Mouse (Mus musculus): ENCODE measurements at regions not wholly inside any gene's neighbourhood (a gene's known extent, or its start where the extent isn't known, plus 50 kb on each side); places are given as distances from the start of the nearest gene placed in this dataset.

GRCm38 (mm10) chr15:25305801-25306200 lies 107.8 kb downstream of the Basp1 start:
- H3K27me3 ChIP-seq (ENCODE audit: low read depth, poor library complexity, severe bottlenecking): no peaks in the 10 kb centered on the region
- H3K27ac ChIP-seq (replicated peaks): no peak overlapping the region
- no peak for DNase-seq (ENCODE audit: low spot score)
- H3K9me3 ChIP-seq (replicated peaks): no peaks in the 10 kb centered on the region
- WGBS: 55% methylated on average over 1 of the region's 1 CpGs
- no peak overlapping the region for H3K4me3 ChIP-seq
- H3K36me3 ChIP-seq: no peaks in the 10 kb centered on the region
- H3K4me1 ChIP-seq: no peaks in the 10 kb centered on the region

GRCm38 (mm10) chr15:25303379-25303778 lies 110.2 kb downstream of the Basp1 start:
- no peak overlapping the region for H3K27ac ChIP-seq (replicated peaks)
- no peaks in the 10 kb centered on the region for H3K27me3 ChIP-seq (ENCODE audit: low read depth, poor library complexity, severe bottlenecking)
- H3K4me1 ChIP-seq: no peaks in the 10 kb centered on the region
- H3K4me3 ChIP-seq: no peak overlapping the region
- no peaks in the 10 kb centered on the region for H3K36me3 ChIP-seq
- H3K9me3 ChIP-seq (replicated peaks): no peaks in the 10 kb centered on the region
- no peak for DNase-seq (ENCODE audit: low spot score)
- WGBS: 79% methylated on average over 3 of the region's 3 CpGs

- WGBS: 79% methylated on average over 8 of the region's 8 CpGs
- no peak for DNase-seq (ENCODE audit: low spot score)
- Histone ChIP-seq H3K27me3 (ENCODE audit: low read depth, poor library complexity, severe bottlenecking) (no peaks in the 10 kb centered on the region), H3K27ac (replicated peaks) (no peak overlapping the region), H3K9me3 (replicated peaks) (no peaks in the 10 kb centered on the region), H3K36me3 (no peaks in the 10 kb centered on the region), H3K4me1 (no peaks in the 10 kb centered on the region), H3K4me3 (no peak overlapping the region)
Observed at GRCm38 (mm10) chr15:25302671-25303294, 110.8 kb downstream of the Basp1 start.

- H3K4me3 ChIP-seq: no peak overlapping the region
- WGBS: 75% methylated on average over 3 of the region's 3 CpGs
- H3K36me3 ChIP-seq: no peaks in the 10 kb centered on the region
- H3K9me3 ChIP-seq (replicated peaks): no peaks in the 10 kb centered on the region
- no peaks in the 10 kb centered on the region for H3K27me3 ChIP-seq (ENCODE audit: low read depth, poor library complexity, severe bottlenecking)
- no peak for DNase-seq (ENCODE audit: low spot score)
- no peaks in the 10 kb centered on the region for H3K4me1 ChIP-seq
- no peak overlapping the region for H3K27ac ChIP-seq (replicated peaks)
Observed at GRCm38 (mm10) chr15:25301810-25302209, 111.8 kb downstream of the Basp1 start.

- Histone ChIP-seq H3K4me3 (no peak overlapping the region), H3K27ac (replicated peaks) (no peak overlapping the region), H3K4me1 (no peaks in the 10 kb centered on the region), H3K9me3 (replicated peaks) (no peaks in the 10 kb centered on the region), H3K36me3 (no peaks in the 10 kb centered on the region), H3K27me3 (ENCODE audit: low read depth, poor library complexity, severe bottlenecking) (no peaks in the 10 kb centered on the region)
- WGBS: 80% methylated on average over 5 of the region's 5 CpGs
- no peak for DNase-seq (ENCODE audit: low spot score)
Observed at GRCm38 (mm10) chr15:25297278-25297677, 116.3 kb downstream of the Basp1 start.

GRCm38 (mm10) chr15:25296714-25297113 lies 116.8 kb downstream of the Basp1 start:
- Histone ChIP-seq H3K4me3 (no peak overlapping the region), H3K9me3 (replicated peaks) (no peaks in the 10 kb centered on the region), H3K27ac (replicated peaks) (no peak overlapping the region), H3K27me3 (ENCODE audit: low read depth, poor library complexity, severe bottlenecking) (no peaks in the 10 kb centered on the region), H3K36me3 (no peaks in the 10 kb centered on the region), H3K4me1 (no peaks in the 10 kb centered on the region)
- 90% methylated on average over 11 of the region's 11 CpGs for WGBS
- DNase-seq (ENCODE audit: low spot score): no peak

GRCm38 (mm10) chr15:25295753-25296152 lies 117.8 kb downstream of the Basp1 start:
- Histone ChIP-seq H3K4me3 (no peak overlapping the region), H3K4me1 (0 out of 2 replicates have a peak, but pooled peaks cover 3% of the 10 kb centered on the region), H3K36me3 (no peaks in the 10 kb centered on the region), H3K27me3 (ENCODE audit: low read depth, poor library complexity, severe bottlenecking) (no peaks in the 10 kb centered on the region), H3K9me3 (replicated peaks) (no peaks in the 10 kb centered on the region), H3K27ac (replicated peaks) (no peak overlapping the region)
- DNase-seq (ENCODE audit: low spot score): no peak
- 92% methylated on average over 6 of the region's 6 CpGs for WGBS

- H3K27ac ChIP-seq (replicated peaks): no peak overlapping the region
- no peak for DNase-seq (ENCODE audit: low spot score)
- H3K4me1 ChIP-seq: 0 out of 2 replicates have a peak, but pooled peaks cover 3% of the 10 kb centered on the region
Observed at GRCm38 (mm10) chr15:25291231-25291691, 122.3 kb downstream of the Basp1 start.

GRCm38 (mm10) chr15:25287850-25288249 lies 125.7 kb downstream of the Basp1 start:
- H3K27ac ChIP-seq (replicated peaks): no peak overlapping the region
- no peaks in the 10 kb centered on the region for H3K36me3 ChIP-seq
- WGBS: 78% methylated on average over 3 of the region's 3 CpGs
- no peaks in the 10 kb centered on the region for H3K9me3 ChIP-seq (replicated peaks)
- 0 out of 2 replicates have a peak, but pooled peaks cover 3% of the 10 kb centered on the region for H3K4me1 ChIP-seq
- H3K4me3 ChIP-seq: no peak overlapping the region
- DNase-seq (ENCODE audit: low spot score): no peak
- H3K27me3 ChIP-seq (ENCODE audit: low read depth, poor library complexity, severe bottlenecking): no peaks in the 10 kb centered on the region

More at GRCm38 (mm10) chr15:25291231-25291691, 122.3 kb downstream of the Basp1 start:
- no peak overlapping the region for H3K4me3 ChIP-seq
- H3K36me3 ChIP-seq: no peaks in the 10 kb centered on the region
- H3K27me3 ChIP-seq (ENCODE audit: low read depth, poor library complexity, severe bottlenecking): no peaks in the 10 kb centered on the region
- H3K9me3 ChIP-seq (replicated peaks): no peaks in the 10 kb centered on the region
- WGBS: 66% methylated on average over 10 of the region's 10 CpGs

- Histone ChIP-seq H3K27ac (replicated peaks) (no peak overlapping the region), H3K9me3 (replicated peaks) (no peaks in the 10 kb centered on the region), H3K4me3 (no peak overlapping the region), H3K4me1 (no peaks in the 10 kb centered on the region), H3K27me3 (ENCODE audit: low read depth, poor library complexity, severe bottlenecking) (no peaks in the 10 kb centered on the region), H3K36me3 (no peaks in the 10 kb centered on the region)
- DNase-seq (ENCODE audit: low spot score): no peak
- 84% methylated on average over 17 of the region's 17 CpGs for WGBS
Observed at GRCm38 (mm10) chr15:25284354-25285199, 129.0 kb downstream of the Basp1 start.

GRCm38 (mm10) chr15:25283713-25284112 lies 129.9 kb downstream of the Basp1 start:
- Histone ChIP-seq H3K27me3 (ENCODE audit: low read depth, poor library complexity, severe bottlenecking) (no peaks in the 10 kb centered on the region), H3K4me3 (no peak overlapping the region), H3K9me3 (replicated peaks) (no peaks in the 10 kb centered on the region), H3K36me3 (no peaks in the 10 kb centered on the region), H3K4me1 (peaks cover 2% of the 10 kb centered on the region; the same call in 1 of the 2 replicates), H3K27ac (replicated peaks) (no peak overlapping the region)
- no peak for DNase-seq (ENCODE audit: low spot score)
- 84% methylated on average over 2 of the region's 2 CpGs for WGBS

- no peak overlapping the region for H3K4me3 ChIP-seq
- H3K36me3 ChIP-seq: no peaks in the 10 kb centered on the region
- no peaks in the 10 kb centered on the region for H3K27me3 ChIP-seq (ENCODE audit: low read depth, poor library complexity, severe bottlenecking)
- no peaks in the 10 kb centered on the region for H3K9me3 ChIP-seq (replicated peaks)
- peaks cover 8% of the 10 kb centered on the region; the same call in 1 of the 2 replicates for H3K4me1 ChIP-seq
- DNase-seq (ENCODE audit: low spot score): no peak
- no peak overlapping the region for H3K27ac ChIP-seq (replicated peaks)
- WGBS: 90% methylated on average over 9 of the region's 9 CpGs
Observed at GRCm38 (mm10) chr15:25282346-25282745, 131.2 kb downstream of the Basp1 start.

- no peak overlapping the region for H3K27ac ChIP-seq (replicated peaks)
- no peaks in the 10 kb centered on the region for H3K27me3 ChIP-seq (ENCODE audit: low read depth, poor library complexity, severe bottlenecking)
- no peaks in the 10 kb centered on the region for H3K9me3 ChIP-seq (replicated peaks)
- H3K36me3 ChIP-seq: no peaks in the 10 kb centered on the region
- H3K4me1 ChIP-seq: peaks cover 8% of the 10 kb centered on the region; the same call in 1 of the 2 replicates
- H3K4me3 ChIP-seq: no peak overlapping the region
- no peak for DNase-seq (ENCODE audit: low spot score)
Observed at GRCm38 (mm10) chr15:25281942-25282341, 131.6 kb downstream of the Basp1 start.

Measured in midbrain, embryonic 10.5 days (tissue).